Mouse (Mus musculus) ES-Bruce4 (cell line): ENCODE data around the gene Myb.

Source experiments
- CTCF ChIP-seq: IDR thresholded peaks from one replicate; pipeline ENCODE4 v1.8.1; 2011; ENCODE audit warnings: low read depth, low read length
- EP300 ChIP-seq: IDR thresholded peaks from 2 replicates; pipeline ENCODE4 v1.6.1; 2011; ENCODE audit warnings: low read depth, low read length; ENCODE audit not compliant: insufficient read depth

DNA sequence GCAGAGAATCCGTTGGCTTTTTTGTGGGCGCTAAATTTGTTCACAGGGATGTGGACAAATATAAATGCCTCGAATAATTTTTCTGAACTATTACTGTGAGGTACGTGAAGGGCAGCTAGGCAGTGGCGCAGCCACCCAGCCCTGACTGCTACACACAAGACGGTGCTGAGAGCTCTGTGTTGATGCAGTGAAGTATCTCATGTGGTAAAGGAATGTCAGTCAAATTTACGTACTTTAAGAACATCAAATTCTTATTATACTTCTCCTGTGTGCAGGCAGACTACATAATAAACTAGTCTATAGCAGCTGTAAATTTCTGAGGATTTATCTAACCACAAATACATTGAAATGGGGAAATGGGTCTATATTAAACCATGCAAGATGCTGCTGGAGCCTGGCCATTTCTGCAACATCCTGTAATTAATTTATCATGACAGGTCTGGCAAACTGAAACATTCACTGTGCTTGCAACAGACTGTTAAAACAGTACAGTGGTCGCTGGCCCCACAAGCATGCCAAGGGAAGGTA lies 77.3 kb downstream of the Myb start:
- TF ChIP-seq CTCF = no peak
- no peak for TF ChIP-seq EP300
